Mouse (Mus musculus) urinary bladder, postnatal 0 days (tissue): ENCODE results near the gene Dynlt1a. TPM values are rescaled to one million over a fixed set of nuclear protein-coding genes. Genes with fewer than 3 reads are reported as not detected.

ENCODE experiments used
- polyA plus RNA-seq: library from polyadenylated mRNA; unstranded; fragments of >200 nt; fragmentation: Nextera tagmentation; extraction: Ambion mirVana; gene quantifications from 2 replicates; pipeline ENCODE4 v1.2.1, GENCODE M21; 2015

Gene Dynlt1a
- polyA plus RNA-seq, result 4.9 and 5.1 TPM in 2 replicates

DNA sequence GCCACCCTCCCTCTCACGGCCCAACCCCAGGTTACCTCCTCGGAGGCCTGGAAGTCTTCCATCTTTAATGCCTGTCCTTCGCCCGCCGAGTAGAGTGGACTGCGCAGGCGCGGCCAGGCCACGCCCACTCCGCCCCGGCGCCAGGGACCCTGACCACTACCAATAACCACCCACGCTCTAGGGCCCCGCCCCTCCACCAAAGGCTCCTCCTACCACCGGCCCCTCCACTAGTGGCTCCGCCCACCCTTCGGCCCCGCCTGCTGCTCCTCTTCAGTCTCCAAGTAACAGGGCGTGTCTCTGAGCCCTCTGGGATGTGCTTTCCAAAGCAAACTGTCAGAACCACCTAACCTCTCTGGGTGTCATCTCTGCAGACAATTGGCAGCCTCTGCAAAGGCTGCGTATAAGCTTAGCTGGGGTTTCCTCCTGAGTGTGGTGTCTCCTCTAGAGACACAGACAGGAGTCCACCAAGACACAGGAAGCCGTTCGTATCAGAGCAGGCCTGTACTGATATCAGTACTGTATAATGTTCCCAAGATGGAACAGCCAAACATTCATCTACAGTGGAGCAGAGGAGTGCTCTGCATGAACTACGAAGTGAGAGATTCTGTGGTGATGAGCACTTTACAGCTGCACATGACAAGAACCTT lies at the start of gene Dynlt1a:
TSS of gene Dynlt1a (minus strand) at position 162 of the 647 bp plus-strand sequence.

GRCm38 (mm10) chr17:6256400-6257069 lies 60.8 kb downstream of the Dynlt1a start, which contains the start of gene Tmem181a:
Gene Tmem181a (plus strand): TSS chr17:6256860.

Other genes with a start within 250 kb of the Dynlt1a start
- 1.8 and 2.1 TPM in 2 replicates for gene Serac1, start 237.8 kb downstream of the Dynlt1a start, polyA plus RNA-seq
- 156 and 166 TPM in 2 replicates for gene Gtf2h5, start 237.7 kb downstream of the Dynlt1a start, polyA plus RNA-seq
- 47.5 and 56.8 TPM in 2 replicates for gene Tulp4, start 211.1 kb downstream of the Dynlt1a start, polyA plus RNA-seq
- gene Tmem181a, start 60.6 kb downstream of the Dynlt1a start, polyA plus RNA-seq, result 14.4 and 16.2 TPM in 2 replicates
- 710 and 778 TPM in 2 replicates for gene Dynlt1b, start 112.6 kb upstream of the Dynlt1a start, polyA plus RNA-seq